Mouse (Mus musculus) testis, adult 2 months (tissue): ENCODE data around the gene Alk. TPM values are rescaled to one million over a fixed set of nuclear protein-coding genes. Genes with fewer than 3 reads are reported as not detected.

Experiments used
- H3K27ac ChIP-seq: fragments of 200-500 bp; 2 replicates; pipeline ENCODE4 v1.5.1; 2012; ENCODE audit warnings: low read depth, low read length; ENCODE audit not compliant: control insufficient read depth, insufficient read depth
- H3K27me3 ChIP-seq: fragments of 200-500 bp; 2 replicates; pipeline ENCODE4 v1.6.1; 2012; ENCODE audit warnings: mild to moderate bottlenecking, low read length, moderate library complexity; ENCODE audit not compliant: control insufficient read depth, insufficient read depth
- H3K36me3 ChIP-seq: fragments of 200-500 bp; 2 replicates; pipeline ENCODE4 v1.6.1; 2012; ENCODE audit warnings: mild to moderate bottlenecking, low read length; ENCODE audit not compliant: control insufficient read depth, insufficient read depth
- H3K4me1 ChIP-seq: fragments of 200-500 bp; 2 replicates; pipeline ENCODE4 v1.6.1; 2012; ENCODE audit warnings: low read length; ENCODE audit not compliant: control insufficient read depth, insufficient read depth
- H3K4me3 ChIP-seq: fragments of 200-500 bp; 2 replicates; pipeline ENCODE4 v1.5.1; 2012; ENCODE audit warnings: low read depth, mild to moderate bottlenecking, low read length, moderate library complexity, mixed read lengths; ENCODE audit not compliant: control insufficient read depth
- CTCF ChIP-seq: fragments of 200-500 bp; IDR thresholded peaks from 2 replicates; pipeline ENCODE4 v1.5.1; 2012; ENCODE audit warnings: low read depth, mild to moderate bottlenecking, inconsistent platforms, low read length, moderate library complexity; ENCODE audit not compliant: control insufficient read depth, insufficient read depth, insufficient replicate concordance
- POLR2A ChIP-seq: fragments of 200-500 bp; IDR thresholded peaks from 2 replicates; pipeline ENCODE4 v1.6.1; 2012; ENCODE audit warnings: low read depth, mild to moderate bottlenecking, inconsistent platforms, low read length, moderate library complexity; ENCODE audit not compliant: control insufficient read depth
- polyA plus RNA-seq: library from polyadenylated mRNA; depleted of rRNA; stranded (reverse); fragments of >200 nt; gene quantifications from 2 replicates; pipeline ENCODE4 v1.2.3, GENCODE M21; 2012

Gene Alk
- polyA plus RNA-seq, 1 experiment: 0.54 TPM

DNA sequence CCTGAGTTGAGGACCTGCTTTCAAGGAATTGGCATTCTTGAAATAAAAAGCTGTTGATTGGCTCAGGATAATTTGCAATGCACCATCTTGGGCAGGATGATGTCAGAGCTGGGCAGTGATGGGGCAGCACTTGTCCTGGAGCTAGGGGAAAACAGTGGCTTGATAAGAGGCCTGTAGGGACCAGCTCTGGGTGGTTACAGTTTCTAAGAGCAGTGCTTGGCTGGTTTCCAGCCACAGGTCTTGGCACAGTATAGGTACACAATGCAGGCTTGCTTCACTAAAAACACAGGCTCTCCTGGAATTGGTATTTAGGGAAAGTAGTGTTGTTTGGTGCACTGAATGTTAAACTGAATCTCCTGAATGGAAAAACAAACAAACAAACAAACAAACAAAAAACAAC, 662.4 kb downstream of the Alk start:
- H3K4me1 ChIP-seq: no peaks in the 10 kb centered on the region
- TF ChIP-seq POLR2A (no peak), CTCF (no peak)

DNA sequence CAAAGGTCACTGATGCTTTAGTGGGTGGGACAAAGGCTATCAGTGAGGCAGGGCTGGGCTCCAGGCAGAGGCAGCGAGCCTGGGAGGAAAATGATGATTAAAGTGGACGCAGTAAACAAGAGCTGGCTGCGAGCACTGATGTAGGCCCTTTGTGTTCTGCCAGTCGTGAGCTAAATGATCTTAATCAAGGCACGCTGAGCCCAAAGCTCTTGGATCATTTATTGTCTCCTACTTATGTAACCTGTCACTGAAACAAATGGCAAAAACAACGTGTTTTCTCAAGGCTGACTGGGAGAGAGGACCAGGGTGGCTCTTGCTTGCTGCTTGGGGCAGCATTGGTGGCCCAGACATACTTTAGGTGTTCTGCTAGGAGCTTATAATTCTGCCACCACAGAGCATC, 663.0 kb downstream of the Alk start:
- Histone ChIP-seq H3K4me1 (no peaks in the 10 kb centered on the region), H3K27me3 (no peaks in the 10 kb centered on the region), H3K27ac (no peak overlapping the region), H3K4me3 (no peak overlapping the region), H3K36me3 (no peaks in the 10 kb centered on the region)
- no peak for TF ChIP-seq CTCF
- no peak for TF ChIP-seq POLR2A

More for the DNA sequence above, 662.4 kb downstream of the Alk start:
- Histone ChIP-seq H3K27me3 (no peaks in the 10 kb centered on the region), H3K36me3 (no peaks in the 10 kb centered on the region), H3K4me3 (no peak overlapping the region), H3K27ac (no peak overlapping the region)

DNA sequence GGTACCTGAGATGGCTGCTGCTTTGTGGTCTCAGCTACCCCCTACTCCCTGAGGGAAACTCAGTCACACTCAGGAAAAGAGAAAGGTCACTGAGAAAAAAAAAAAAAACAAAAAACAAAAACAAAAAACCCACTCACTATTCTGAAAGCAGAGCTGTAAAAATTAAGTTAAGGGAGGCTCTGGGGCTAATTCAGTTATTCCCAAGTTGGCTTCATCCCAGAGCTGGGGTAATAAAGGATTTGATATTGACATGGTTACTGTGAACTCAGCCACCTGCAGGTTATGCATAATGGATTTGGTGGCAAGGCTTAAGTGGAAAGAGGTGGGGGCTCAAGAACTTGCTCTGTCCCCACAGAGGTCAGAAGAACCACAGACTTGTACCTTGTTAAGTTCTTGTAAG, 667.7 kb downstream of the Alk start:
- Histone ChIP-seq H3K4me3 (no peak overlapping the region), H3K36me3 (no peaks in the 10 kb centered on the region), H3K27me3 (no peaks in the 10 kb centered on the region), H3K27ac (no peak overlapping the region), H3K4me1 (no peaks in the 10 kb centered on the region)
- no peak for TF ChIP-seq CTCF
- no peak for TF ChIP-seq POLR2A

DNA sequence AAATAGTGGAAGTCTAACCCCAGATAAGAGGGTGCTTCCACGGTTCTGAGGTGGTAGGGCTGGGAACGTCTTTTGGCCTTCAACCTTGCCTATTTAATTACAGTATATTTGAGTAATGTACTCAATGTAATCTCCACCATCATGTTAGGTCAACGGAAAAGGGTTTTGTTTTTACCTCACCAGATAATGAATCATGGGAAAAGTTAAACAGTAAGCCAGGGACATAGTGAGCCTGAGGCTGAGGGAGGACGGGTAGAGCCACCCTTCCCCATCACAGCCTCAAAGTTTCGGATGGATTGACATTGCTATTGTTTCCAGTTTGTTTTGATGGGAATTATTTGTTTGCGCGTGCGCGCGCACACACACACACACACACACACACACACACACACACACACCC, 668.6 kb downstream of the Alk start:
- Histone ChIP-seq H3K36me3 (no peaks in the 10 kb centered on the region), H3K27me3 (no peaks in the 10 kb centered on the region), H3K27ac (no peak overlapping the region), H3K4me1 (no peaks in the 10 kb centered on the region), H3K4me3 (no peak overlapping the region)
- no peak for TF ChIP-seq POLR2A
- no peak for TF ChIP-seq CTCF

DNA sequence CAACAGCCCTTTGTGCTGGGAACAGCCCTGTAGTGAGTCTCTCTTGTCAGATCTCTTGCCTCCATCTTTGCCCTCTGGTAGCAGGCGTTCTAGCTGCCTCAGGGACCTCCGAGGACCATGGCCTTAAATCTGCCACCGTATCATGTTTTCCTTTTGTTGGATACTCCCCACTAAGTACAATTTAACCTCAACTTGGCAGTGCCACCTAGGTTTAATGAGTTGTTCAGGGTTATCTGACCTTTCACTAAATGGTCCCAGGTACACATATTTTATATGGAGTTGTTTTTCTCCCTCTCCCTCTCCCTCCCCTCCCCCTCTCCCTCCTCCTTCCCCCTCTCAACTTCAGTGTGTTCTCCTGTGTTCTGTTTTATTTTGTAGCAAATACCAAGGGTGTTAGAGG, 669.1 kb downstream of the Alk start:
- Histone ChIP-seq H3K27ac (no peak overlapping the region), H3K36me3 (no peaks in the 10 kb centered on the region), H3K4me1 (no peaks in the 10 kb centered on the region), H3K27me3 (no peaks in the 10 kb centered on the region), H3K4me3 (no peak overlapping the region)
- no peak for TF ChIP-seq POLR2A
- no peak for TF ChIP-seq CTCF

DNA sequence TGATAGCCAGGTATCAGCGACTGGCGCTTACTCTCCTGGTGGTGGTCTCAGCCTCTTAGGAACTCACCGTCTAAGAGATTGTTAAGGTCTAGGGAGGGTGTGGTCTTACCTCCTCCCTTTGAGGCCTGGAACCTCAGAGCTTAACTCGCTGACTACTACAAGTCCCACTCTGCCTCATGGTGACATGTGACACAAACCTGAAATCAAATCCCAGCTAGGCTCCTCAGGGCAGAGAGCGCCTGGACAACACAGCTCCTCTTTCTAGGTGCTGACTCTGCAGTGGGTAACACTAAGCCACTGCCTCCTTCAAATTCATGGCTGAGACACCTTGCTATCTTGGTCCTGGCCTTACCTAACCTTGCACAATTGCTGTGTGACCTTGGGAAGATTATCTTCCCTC, 689.5 kb downstream of the Alk start:
- Histone ChIP-seq H3K4me3 (no peak overlapping the region), H3K36me3 (no peaks in the 10 kb centered on the region), H3K27ac (no peak overlapping the region), H3K4me1 (no peaks in the 10 kb centered on the region), H3K27me3 (no peaks in the 10 kb centered on the region)
- no peak for TF ChIP-seq POLR2A
- TF ChIP-seq CTCF: no peak

DNA sequence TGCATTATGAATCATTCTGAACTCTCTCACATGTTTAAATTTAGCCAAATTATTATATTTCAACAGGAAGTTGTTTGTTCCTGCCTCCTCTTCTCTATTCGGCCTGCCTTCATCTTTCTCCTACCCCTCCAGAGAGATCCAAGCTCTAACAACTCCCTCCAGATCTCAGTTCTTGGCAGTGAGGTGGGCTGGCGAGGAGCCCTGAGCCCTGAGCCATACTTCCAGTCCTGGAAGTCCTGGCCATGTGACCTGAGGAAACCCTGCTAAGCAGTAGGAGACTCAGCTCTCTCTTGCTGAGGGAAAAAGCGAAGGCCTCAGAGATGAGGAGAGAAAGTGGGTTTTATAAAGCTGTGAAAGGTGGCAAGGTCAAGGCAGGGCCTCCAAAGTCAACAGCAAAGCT, 689.9 kb downstream of the Alk start:
- Histone ChIP-seq H3K27ac (no peak overlapping the region), H3K4me3 (no peak overlapping the region), H3K27me3 (no peaks in the 10 kb centered on the region), H3K4me1 (no peaks in the 10 kb centered on the region), H3K36me3 (no peaks in the 10 kb centered on the region)
- TF ChIP-seq CTCF (no peak), POLR2A (no peak)

DNA sequence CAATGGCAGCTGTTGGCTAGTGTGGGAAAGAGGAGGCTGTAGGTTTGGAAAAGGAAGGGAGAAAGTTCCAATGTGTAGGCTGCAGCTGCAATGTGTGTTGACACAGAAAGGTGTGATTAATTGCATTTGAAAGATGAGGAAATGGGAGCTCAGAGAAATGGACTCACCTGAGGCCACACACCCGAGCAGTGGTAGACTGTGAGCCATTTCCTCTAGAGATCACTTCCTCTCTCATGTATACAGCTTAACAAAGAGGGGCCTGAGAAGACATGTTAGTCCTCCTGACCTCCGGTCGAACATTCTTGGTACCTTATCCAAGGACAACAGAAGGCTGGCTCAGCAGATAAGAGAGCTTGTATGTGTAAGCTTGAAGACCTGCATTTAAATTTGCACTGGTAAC, 691.2 kb downstream of the Alk start:
- Histone ChIP-seq H3K36me3 (no peaks in the 10 kb centered on the region), H3K4me3 (no peak overlapping the region), H3K27ac (no peak overlapping the region), H3K27me3 (no peaks in the 10 kb centered on the region), H3K4me1 (no peaks in the 10 kb centered on the region)
- no peak for TF ChIP-seq CTCF
- no peak for TF ChIP-seq POLR2A
